Mouse (Mus musculus): ENCODE measurements around the gene Nmral1. TPM values are rescaled to one million over a fixed set of nuclear protein-coding genes. Genes with fewer than 3 reads are reported as not detected.
"Not testable (repeated sequence)": the region's sequence is repeated elsewhere in the genome, so short reads cannot be mapped to it uniquely, and the experiment has no call there.

Nmral1 gene
- polyA plus RNA-seq, 1 experiment from 2014 or later = 58.3 TPM

GRCm38 (mm10) chr16:4702646-4703045 lies 16.5 kb downstream of the Nmral1 start:
- no peak overlapping the region for H3K4me2 ChIP-seq
- no peak overlapping the region for H3K4me3 ChIP-seq (ENCODE audit: low read depth, low read length)
- H3K9ac ChIP-seq (ENCODE audit: low read depth, low read length) = no peak overlapping the region
- peaks cover 45% of the 10 kb centered on the region for H3K36me3 ChIP-seq (ENCODE audit: control insufficient read depth, insufficient read depth, low read length)
- no peaks in the 10 kb centered on the region for H3K4me1 ChIP-seq (ENCODE audit: control insufficient read depth, insufficient read depth, low read length)
- H3K27me3 ChIP-seq (ENCODE audit: control insufficient read depth, insufficient read depth, low read length) = no peaks in the 10 kb centered on the region
- no peaks in the 10 kb centered on the region for H3K9me3 ChIP-seq (replicated peaks; ENCODE audit: control insufficient read depth, low read length)
- WGBS (ENCODE audit: insufficient replicate concordance) = 72% methylated on average over 1 of the region's 1 CpGs
- no peak for ATAC-seq (replicated peaks; ENCODE audit: insufficient number of reproducible peaks, low FRiP score, low TSS enrichment)
- no peak overlapping the region for H3K27ac ChIP-seq (ENCODE audit: low read depth, low read length)

GRCm38 (mm10) chr16:4701211-4701610 lies 17.9 kb downstream of the Nmral1 start:
- WGBS (ENCODE audit: insufficient replicate concordance) = 90% methylated on average over 3 of the region's 3 CpGs
- H3K4me2 ChIP-seq = no peak overlapping the region
- H3K27me3 ChIP-seq (ENCODE audit: control insufficient read depth, insufficient read depth, low read length) = no peaks in the 10 kb centered on the region
- peaks cover 52% of the 10 kb centered on the region for H3K36me3 ChIP-seq (ENCODE audit: control insufficient read depth, insufficient read depth, low read length)
- no peak for ATAC-seq (replicated peaks; ENCODE audit: insufficient number of reproducible peaks, low FRiP score, low TSS enrichment)
- H3K9ac ChIP-seq (ENCODE audit: low read depth, low read length) = no peak overlapping the region
- no peak overlapping the region for H3K27ac ChIP-seq (ENCODE audit: low read depth, low read length)
- H3K9me3 ChIP-seq (replicated peaks; ENCODE audit: control insufficient read depth, low read length) = no peaks in the 10 kb centered on the region
- H3K4me3 ChIP-seq (ENCODE audit: low read depth, low read length) = no peak overlapping the region
- H3K4me1 ChIP-seq (ENCODE audit: control insufficient read depth, insufficient read depth, low read length) = no peaks in the 10 kb centered on the region

- ATAC-seq (replicated peaks; ENCODE audit: insufficient number of reproducible peaks, low FRiP score, low TSS enrichment); H3K27ac ChIP-seq (ENCODE audit: low read depth, low read length); H3K4me1 ChIP-seq (ENCODE audit: control insufficient read depth, insufficient read depth, low read length); H3K4me2 ChIP-seq; H3K4me3 ChIP-seq (ENCODE audit: low read depth, low read length); H3K27me3 ChIP-seq (ENCODE audit: control insufficient read depth, insufficient read depth, low read length); H3K9ac ChIP-seq (ENCODE audit: low read depth, low read length); H3K9me3 ChIP-seq (replicated peaks; ENCODE audit: control insufficient read depth, low read length): not testable (repeated sequence)
- peaks cover 38% of the 10 kb centered on the region for H3K36me3 ChIP-seq (ENCODE audit: control insufficient read depth, insufficient read depth, low read length)
- WGBS (ENCODE audit: insufficient replicate concordance) = 88% methylated on average over 4 of the region's 4 CpGs
These were observed 29.8 kb downstream of the Nmral1 start for GRCm38 (mm10) chr16:4689371-4689770.

- 1% methylated on average over 9 of the region's 9 CpGs for WGBS (ENCODE audit: insufficient replicate concordance)
- no peak for ATAC-seq (replicated peaks; ENCODE audit: insufficient number of reproducible peaks, low FRiP score, low TSS enrichment)
These were observed 34.7 kb downstream of the Nmral1 start for GRCm38 (mm10) chr16:4684457-4684791.

GRCm38 (mm10) chr16:4683581-4684456 lies 35.3 kb downstream of the Nmral1 start:
- Histone ChIP-seq H3K4me2 (peak overlapping the region; percentile 95), H3K36me3 (ENCODE audit: control insufficient read depth, insufficient read depth, low read length) (peaks cover 7% of the 10 kb centered on the region; the same call in 1 of the 2 replicates), H3K4me3 (ENCODE audit: low read depth, low read length) (peak overlapping the region; percentile 93), H3K9ac (ENCODE audit: low read depth, low read length) (peak overlapping the region; percentile 91), H3K27me3 (ENCODE audit: control insufficient read depth, insufficient read depth, low read length) (no peaks in the 10 kb centered on the region), H3K9me3 (replicated peaks; ENCODE audit: control insufficient read depth, low read length) (no peaks in the 10 kb centered on the region), H3K4me1 (ENCODE audit: control insufficient read depth, insufficient read depth, low read length) (peaks cover 5% of the 10 kb centered on the region), H3K27ac (ENCODE audit: low read depth, low read length) (peak overlapping the region; percentile 65)
- 1% methylated on average over 54 of the region's 54 CpGs for WGBS (ENCODE audit: insufficient replicate concordance)
- peak; percentile 81 for ATAC-seq (replicated peaks; ENCODE audit: insufficient number of reproducible peaks, low FRiP score, low TSS enrichment)

More at GRCm38 (mm10) chr16:4684457-4684791, 34.7 kb downstream of the Nmral1 start:
- Histone ChIP-seq H3K4me2 (peak overlapping the region; percentile 95), H3K9me3 (replicated peaks; ENCODE audit: control insufficient read depth, low read length) (no peaks in the 10 kb centered on the region), H3K9ac (ENCODE audit: low read depth, low read length) (peak overlapping the region; percentile 91), H3K4me3 (ENCODE audit: low read depth, low read length) (peak overlapping the region; percentile 93), H3K27me3 (ENCODE audit: control insufficient read depth, insufficient read depth, low read length) (no peaks in the 10 kb centered on the region), H3K27ac (ENCODE audit: low read depth, low read length) (peak overlapping the region; percentile 65), H3K4me1 (ENCODE audit: control insufficient read depth, insufficient read depth, low read length) (peaks cover 3% of the 10 kb centered on the region; the same call in 1 of the 2 replicates), H3K36me3 (ENCODE audit: control insufficient read depth, insufficient read depth, low read length) (peaks cover 11% of the 10 kb centered on the region; the same call in 1 of the 2 replicates)

- peak overlapping the region; percentile 91 for H3K9ac ChIP-seq (ENCODE audit: low read depth, low read length)
- no peak for ATAC-seq (replicated peaks; ENCODE audit: insufficient number of reproducible peaks, low FRiP score, low TSS enrichment)
- peaks cover 5% of the 10 kb centered on the region; the same call in 1 of the 2 replicates for H3K36me3 ChIP-seq (ENCODE audit: control insufficient read depth, insufficient read depth, low read length)
- WGBS (ENCODE audit: insufficient replicate concordance) = 28% methylated on average over 9 of the region's 9 CpGs
- H3K27me3 ChIP-seq (ENCODE audit: control insufficient read depth, insufficient read depth, low read length) = no peaks in the 10 kb centered on the region
- H3K4me2 ChIP-seq = peak overlapping the region; percentile 95
- peak overlapping the region; percentile 93 for H3K4me3 ChIP-seq (ENCODE audit: low read depth, low read length)
- H3K4me1 ChIP-seq (ENCODE audit: control insufficient read depth, insufficient read depth, low read length) = peaks cover 10% of the 10 kb centered on the region
- H3K27ac ChIP-seq (ENCODE audit: low read depth, low read length) = peak overlapping the region; percentile 65
- H3K9me3 ChIP-seq (replicated peaks; ENCODE audit: control insufficient read depth, low read length) = no peaks in the 10 kb centered on the region
These were observed 36.0 kb downstream of the Nmral1 start for GRCm38 (mm10) chr16:4683193-4683580.

- H3K4me2 ChIP-seq = peak overlapping the region; percentile 95
- H3K4me1 ChIP-seq (ENCODE audit: control insufficient read depth, insufficient read depth, low read length) = peaks cover 14% of the 10 kb centered on the region
- H3K36me3 ChIP-seq (ENCODE audit: control insufficient read depth, insufficient read depth, low read length) = peaks cover 2% of the 10 kb centered on the region; the same call in 1 of the 2 replicates
- no peak overlapping the region for H3K9ac ChIP-seq (ENCODE audit: low read depth, low read length)
- peak overlapping the region; percentile 93; the same call in 1 of the 2 replicates for H3K4me3 ChIP-seq (ENCODE audit: low read depth, low read length)
- H3K27ac ChIP-seq (ENCODE audit: low read depth, low read length) = no peak overlapping the region
- WGBS (ENCODE audit: insufficient replicate concordance) = 70% methylated on average over 4 of the region's 4 CpGs
- no peaks in the 10 kb centered on the region for H3K9me3 ChIP-seq (replicated peaks; ENCODE audit: control insufficient read depth, low read length)
- ATAC-seq (replicated peaks; ENCODE audit: insufficient number of reproducible peaks, low FRiP score, low TSS enrichment) = no peak
- H3K27me3 ChIP-seq (ENCODE audit: control insufficient read depth, insufficient read depth, low read length) = no peaks in the 10 kb centered on the region
These were observed 36.5 kb downstream of the Nmral1 start for GRCm38 (mm10) chr16:4682628-4683179.

- H3K9ac ChIP-seq (ENCODE audit: low read depth, low read length); H3K36me3 ChIP-seq (ENCODE audit: control insufficient read depth, insufficient read depth, low read length); H3K9me3 ChIP-seq (replicated peaks; ENCODE audit: control insufficient read depth, low read length); H3K27ac ChIP-seq (ENCODE audit: low read depth, low read length); H3K4me2 ChIP-seq; H3K27me3 ChIP-seq (ENCODE audit: control insufficient read depth, insufficient read depth, low read length); H3K4me3 ChIP-seq (ENCODE audit: low read depth, low read length); ATAC-seq (replicated peaks; ENCODE audit: insufficient number of reproducible peaks, low FRiP score, low TSS enrichment): not testable (repeated sequence)
- WGBS (ENCODE audit: insufficient replicate concordance) = 77% methylated on average over 3 of the region's 3 CpGs
- peaks cover 14% of the 10 kb centered on the region for H3K4me1 ChIP-seq (ENCODE audit: control insufficient read depth, insufficient read depth, low read length)
These were observed 38.2 kb downstream of the Nmral1 start for GRCm38 (mm10) chr16:4680922-4681455.

Measured in heart, embryonic 11.5 days (tissue).